Mouse (Mus musculus): Measurements from ENCODE around the gene Cyb561.

DNA sequence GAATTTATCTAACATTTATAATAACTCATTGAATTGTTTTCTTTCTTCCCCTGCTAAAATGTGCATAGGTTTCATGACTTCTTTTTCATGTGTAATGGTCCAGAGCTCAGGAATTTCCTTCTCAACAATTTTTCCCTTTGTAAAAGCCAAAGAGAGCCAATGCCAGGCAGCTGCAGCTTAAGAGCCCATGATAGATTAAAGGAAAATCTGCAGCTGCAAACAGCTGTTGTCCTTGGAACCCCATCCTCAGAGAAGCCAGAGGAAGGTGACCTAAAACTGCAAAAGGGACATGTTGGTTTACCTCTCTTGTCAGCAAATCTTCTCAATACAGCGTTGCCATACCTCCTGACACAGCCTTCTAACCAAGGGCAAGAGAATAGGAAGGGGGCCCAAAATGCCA lies 50.2 kb downstream of the Cyb561 start:
- TF ChIP-seq CTCF (IDR thresholded peaks at IDR 0.05; ENCODE audit: borderline replicate concordance, insufficient read depth, low read depth, low read length) (no peak), POLR2A (IDR thresholded peaks at IDR 0.05; ENCODE audit: borderline replicate concordance, insufficient read depth, low read length) (no peak)

All from cerebellum, adult 2 months (tissue).